Mouse (Mus musculus): Measurements from ENCODE around the gene Dnm2.

Dnm2 gene

GRCm38 (mm10) chr9:21545916-21546788 is 121.4 kb downstream of the Dnm2 start:
- DNase-seq (ENCODE audit: low spot score in 2 of 2): peak; percentile 99

GRCm38 (mm10) chr9:21546789-21547074 is 122.0 kb downstream of the Dnm2 start, which contains the start of gene Carm1:
Gene Carm1 (plus strand): TSS chr9:21546894.
- no peak for DNase-seq (ENCODE audit: low spot score in 2 of 2)

GRCm38 (mm10) chr9:21547075-21547941 is 122.6 kb downstream of the Dnm2 start:
- DNase-seq (ENCODE audit: low spot score in 2 of 2): peak; percentile 66 to 68

GRCm38 (mm10) chr9:21551049-21551448 is 126.3 kb downstream of the Dnm2 start:
- no peak for DNase-seq (ENCODE audit: low spot score in 2 of 2)

- no peak for DNase-seq (ENCODE audit: low spot score in 2 of 2)
Observed at GRCm38 (mm10) chr9:21553607-21554273, 129.0 kb downstream of the Dnm2 start.

GRCm38 (mm10) chr9:21555198-21555742 is 130.6 kb downstream of the Dnm2 start:
- DNase-seq (ENCODE audit: low spot score in 2 of 2): no peak

GRCm38 (mm10) chr9:21556996-21557395 is 132.3 kb downstream of the Dnm2 start:
- DNase-seq (ENCODE audit: low spot score in 2 of 2): no peak
